Mouse (Mus musculus) common myeloid progenitor, adult 5-6 weeks (primary cell): ENCODE measurements around the gene 4930556J24Rik. TPM values are rescaled to one million over a fixed set of nuclear protein-coding genes. Genes with fewer than 3 reads are reported as not detected.

Experiments
- ATAC-seq: replicated peaks from 2 replicates; pipeline ENCODE4 v1.8.0; 2016; ENCODE audit warnings: low read depth, mild to moderate bottlenecking, moderate TSS enrichment, inconsistent platforms; ENCODE audit not compliant: poor library complexity, severe bottlenecking
- total RNA-seq: library from RNA; stranded (forward); fragments of 200-1000, 187-1606 nt; gene quantifications from 2 replicates; pipeline ENCODE4 v1.2.3, GENCODE M21; 2017

Gene 4930556J24Rik
- total RNA-seq, 1 experiment from 2014 or later = not detected

- no peak for ATAC-seq
Measured at GRCm38 (mm10) chr11:3895933-3896332, 80.6 kb downstream of the 4930556J24Rik start.

GRCm38 (mm10) chr11:3895458-3895857 is 81.1 kb downstream of the 4930556J24Rik start:
- no peak for ATAC-seq

GRCm38 (mm10) chr11:3894406-3895281 is 81.9 kb downstream of the 4930556J24Rik start, which contains the start of the genes 4921536K21Rik and Dusp18:
Gene 4921536K21Rik, minus strand, starts transcription at chr11:3895098.
Gene Dusp18, plus strand, starts transcription at chr11:3895240.
- peak; percentile 98 for ATAC-seq

GRCm38 (mm10) chr11:3893970-3894369 is 82.6 kb downstream of the 4930556J24Rik start:
- no peak for ATAC-seq

Other genes with a start within 250 kb of the 4930556J24Rik start
- gene Osbp2, start 112.9 kb downstream of the 4930556J24Rik start, total RNA-seq = not detected in 2 replicates
- not detected in 2 replicates for gene 4921536K21Rik, start 81.7 kb downstream of the 4930556J24Rik start, total RNA-seq
- 0.29 and 0.69 TPM in 2 replicates for gene Dusp18, start 81.5 kb downstream of the 4930556J24Rik start, total RNA-seq
- 1.3 and 2.6 TPM in 2 replicates for gene Slc35e4, start 62.1 kb downstream of the 4930556J24Rik start, total RNA-seq
- 13.3 and 14.8 TPM in 2 replicates for gene Tcn2, start 44.6 kb downstream of the 4930556J24Rik start, total RNA-seq
- 140 and 247 TPM in 2 replicates for gene Pes1, start 12.8 kb downstream of the 4930556J24Rik start, total RNA-seq
- 1.0 TPM in 1 of 2 replicates, not detected in the other for gene Gal3st1, start 6.9 kb upstream of the 4930556J24Rik start, total RNA-seq
- not detected in 2 replicates for gene Sec14l4, start 54.7 kb upstream of the 4930556J24Rik start, total RNA-seq
- gene Sec14l3, start 88.1 kb upstream of the 4930556J24Rik start, total RNA-seq = not detected in 2 replicates
- 10.7 and 16.0 TPM in 2 replicates for gene Mtfp1, start 118.7 kb upstream of the 4930556J24Rik start, total RNA-seq
- gene Sec14l2, start 146.6 kb upstream of the 4930556J24Rik start, total RNA-seq = 2.1 and 3.7 TPM in 2 replicates
- 8.7 and 11.5 TPM in 2 replicates for gene Rnf215, start 158.4 kb upstream of the 4930556J24Rik start, total RNA-seq
- gene Ccdc157, start 183.5 kb upstream of the 4930556J24Rik start, total RNA-seq = 2.1 TPM in 2 replicates
- gene Sf3a1, start 183.6 kb upstream of the 4930556J24Rik start, total RNA-seq = 47.1 and 54.6 TPM in 2 replicates
- gene Tbc1d10a, start 210.0 kb upstream of the 4930556J24Rik start, total RNA-seq = 4.7 and 6.3 TPM in 2 replicates
- gene Castor1, start 241.4 kb upstream of the 4930556J24Rik start, total RNA-seq = 0.50 and 4.6 TPM in 2 replicates